Mouse (Mus musculus): ENCODE results near the gene Map3k3.

The Map3k3 gene

DNA sequence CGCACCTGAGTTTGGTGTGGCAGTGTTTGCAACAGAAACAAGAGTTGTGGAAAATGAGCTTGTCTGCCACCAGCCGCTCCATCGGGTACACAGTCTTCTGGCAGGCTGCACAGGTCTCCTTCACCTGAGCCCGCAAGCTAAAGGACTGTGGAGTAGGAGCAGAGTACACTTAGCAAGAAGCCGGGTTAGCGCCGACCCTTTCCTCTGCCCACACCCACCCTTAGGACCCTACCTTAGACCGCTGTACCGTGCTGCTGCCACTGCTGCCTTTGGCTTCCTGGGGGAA lies 74.5 kb downstream of the Map3k3 start:
- DNase-seq (ENCODE audit: low spot score): no peak

GRCm38 (mm10) chr11:106159216-106159920 lies 75.0 kb downstream of the Map3k3 start:
- no peak for DNase-seq (ENCODE audit: low spot score)

DNA sequence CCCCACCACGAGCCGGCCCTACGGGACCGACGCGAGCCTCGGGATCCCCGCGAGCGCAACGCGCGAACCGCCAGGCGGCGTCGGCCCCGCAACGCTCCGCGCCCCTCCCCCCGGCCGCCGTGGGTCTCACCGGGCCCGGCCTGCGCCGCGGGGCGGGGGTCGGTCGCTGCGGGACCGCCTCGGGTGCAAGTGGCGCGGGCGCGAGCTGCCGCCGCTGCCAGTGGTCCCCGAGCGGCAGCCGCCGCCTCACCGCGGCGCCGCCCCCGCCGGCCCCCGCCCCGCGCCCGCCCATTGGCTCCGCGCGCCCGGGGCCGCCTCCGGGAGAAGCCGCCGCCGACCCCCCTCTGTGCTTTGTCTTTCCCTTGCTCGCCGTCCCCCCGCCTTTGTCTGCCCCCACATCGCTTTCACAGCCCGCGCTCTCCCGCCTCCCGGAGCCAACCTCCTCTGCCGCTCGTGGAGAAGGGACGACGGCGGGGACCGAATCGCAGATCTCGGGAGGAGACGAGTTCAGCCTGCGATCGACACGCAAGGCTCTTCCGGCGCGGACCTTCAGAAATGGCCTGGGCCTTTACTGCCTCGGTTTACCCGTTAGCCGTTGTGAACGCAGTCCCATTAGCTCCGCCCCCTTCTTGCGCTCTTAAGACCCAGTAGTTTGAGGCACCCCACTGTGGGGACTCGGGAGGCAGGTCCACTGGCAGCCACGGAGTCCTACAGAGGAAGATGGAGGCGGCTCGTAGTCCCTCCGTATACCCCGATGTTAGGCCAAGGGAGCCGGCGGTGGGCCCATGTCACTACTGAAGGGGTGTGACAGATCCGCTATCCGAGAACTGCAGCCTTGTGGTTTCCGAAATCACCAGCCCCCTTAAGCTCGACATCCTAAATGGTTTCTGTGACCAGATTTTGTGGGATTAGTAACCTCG lies 75.8 kb downstream of the Map3k3 start:
- peak; percentile 56 for DNase-seq (ENCODE audit: low spot score)

DNA sequence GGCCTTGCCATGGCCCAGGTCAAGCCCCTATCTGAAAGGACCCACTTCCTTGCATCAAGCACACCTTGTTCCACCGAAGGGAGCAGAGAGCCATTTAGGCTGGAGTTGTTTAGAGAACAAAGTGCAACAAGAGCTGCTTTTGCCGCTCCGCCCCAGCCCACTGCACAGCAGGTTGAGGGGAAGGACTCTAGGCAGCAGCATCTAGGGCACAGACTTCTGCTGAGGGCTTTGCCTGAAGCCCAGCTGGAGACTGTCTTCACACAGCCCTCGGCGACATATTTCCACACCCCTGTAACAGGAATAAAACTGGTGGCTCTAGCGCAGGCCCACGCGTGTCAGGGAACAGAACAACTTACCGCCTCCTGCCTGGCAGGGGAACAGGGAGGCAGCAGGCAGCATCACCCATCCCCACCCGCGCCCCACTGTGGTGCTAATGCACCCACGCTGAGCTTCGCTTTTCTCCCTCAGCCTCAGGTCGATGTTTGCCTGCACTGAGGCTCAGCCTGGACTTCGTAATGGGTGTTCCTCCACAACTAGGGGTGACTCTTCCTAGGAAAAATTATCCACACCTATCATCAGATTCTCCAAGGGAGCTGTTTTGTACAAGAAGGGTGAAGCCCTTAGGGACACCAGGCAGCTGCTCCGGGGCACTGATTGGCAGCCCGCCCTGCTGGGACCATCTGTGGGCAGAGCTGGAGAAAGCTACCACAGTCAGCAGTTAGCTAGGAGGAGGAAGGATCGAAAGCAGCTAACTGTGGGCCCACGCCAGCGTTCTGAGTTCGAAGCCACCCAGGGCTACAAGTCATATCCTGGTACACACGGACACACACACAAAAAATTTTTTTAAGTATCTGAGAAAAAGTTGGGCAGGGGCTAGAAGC lies 76.7 kb downstream of the Map3k3 start, which contains the start of the genes Gm10840 and Limd2:
Gm10840 (plus strand) TSS at position 10 of the 881 bp plus-strand sequence.
Limd2 (minus strand) TSS at position 20 of the 881 bp plus-strand sequence.
- DNase-seq (ENCODE audit: low spot score): peak; percentile 65

DNA sequence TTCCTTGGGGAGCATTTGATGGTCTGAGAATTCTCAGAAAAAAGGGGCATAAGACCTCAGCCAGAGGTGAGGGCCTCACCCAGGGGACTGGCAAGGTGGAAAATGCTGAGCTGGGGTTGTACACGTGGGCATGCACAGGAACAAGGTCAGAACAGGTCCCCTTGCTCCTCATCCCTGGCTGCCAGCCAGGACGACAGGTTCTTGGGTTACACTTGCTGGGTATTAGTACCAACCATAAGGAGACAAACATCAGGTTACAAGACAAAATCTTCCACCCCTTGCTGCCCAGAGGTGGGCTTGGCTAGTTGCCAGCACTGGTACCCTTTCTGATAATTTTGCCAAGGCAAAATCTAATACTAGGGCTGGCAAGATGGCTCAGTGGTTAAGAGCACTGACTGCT lies 77.8 kb downstream of the Map3k3 start:
- no peak for DNase-seq (ENCODE audit: low spot score)

DNA sequence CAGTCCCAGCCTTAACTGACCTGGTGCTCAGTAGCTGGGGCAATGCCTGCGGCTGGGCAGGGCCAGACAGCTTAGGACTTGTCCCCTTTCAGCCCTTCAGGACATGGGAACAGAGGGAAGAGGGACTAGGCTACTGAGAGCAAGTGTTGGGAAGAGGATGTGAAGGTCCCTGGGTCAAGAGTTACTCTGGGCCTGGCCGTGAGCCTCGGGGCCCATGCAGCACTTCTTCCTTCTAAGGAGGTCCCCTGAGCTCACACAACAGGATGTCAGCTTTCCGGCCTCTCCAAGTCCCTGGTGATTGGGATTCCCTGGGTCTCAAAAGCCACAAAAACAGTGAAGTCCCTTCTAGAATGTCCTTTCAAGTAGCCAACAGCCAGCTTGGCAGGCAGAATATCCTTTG lies 79.1 kb downstream of the Map3k3 start:
- no peak for DNase-seq (ENCODE audit: low spot score)

DNA sequence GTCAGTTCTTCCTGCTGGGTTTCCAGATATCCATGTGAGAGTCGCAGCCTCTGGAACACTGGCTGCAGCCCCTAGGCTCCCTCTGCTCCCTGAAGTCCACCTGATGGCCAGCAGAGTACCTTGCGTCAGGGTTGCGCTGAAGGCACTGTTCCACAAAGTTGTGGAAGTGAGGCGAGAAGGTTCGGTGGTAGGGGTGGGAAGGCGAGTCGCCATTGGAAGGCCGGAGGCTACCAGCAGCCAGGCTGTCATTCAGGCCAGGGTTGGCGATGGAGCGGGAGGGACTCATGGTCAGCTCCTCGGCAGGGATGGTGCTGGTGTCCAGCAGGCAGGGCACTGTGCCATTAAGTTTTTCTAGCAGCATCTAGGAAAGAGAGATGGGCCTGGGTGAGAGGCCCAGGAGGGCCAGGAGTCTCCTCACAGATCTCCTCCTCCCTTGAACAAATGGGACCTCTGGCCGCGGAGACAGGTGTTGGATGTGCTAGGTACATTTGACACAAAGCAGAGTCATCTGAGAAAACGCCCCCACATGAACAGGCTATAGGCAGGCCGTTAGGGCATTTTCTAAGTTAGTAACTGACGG lies 80.3 kb downstream of the Map3k3 start:
- no peak for DNase-seq (ENCODE audit: low spot score)

DNA sequence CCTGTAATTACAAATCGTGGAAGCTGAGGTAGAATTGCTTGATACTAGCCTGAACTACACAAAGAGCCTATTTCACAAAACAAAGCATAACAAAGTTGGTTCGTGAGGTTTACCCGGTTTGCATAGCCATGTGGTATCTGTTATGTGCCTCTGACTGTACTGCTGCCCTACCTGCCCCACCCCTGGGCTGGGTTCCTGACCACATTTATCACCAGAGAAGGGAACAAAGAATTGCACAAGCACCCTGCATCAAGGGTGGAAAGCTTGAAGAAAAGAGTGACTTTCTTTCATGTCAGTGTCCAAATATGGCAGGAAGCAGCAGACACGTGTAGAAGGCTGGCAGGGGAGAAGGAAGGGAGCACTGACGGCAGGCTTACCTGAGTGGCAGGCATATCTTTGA lies 83.0 kb downstream of the Map3k3 start:
- DNase-seq (ENCODE audit: low spot score): no peak

- DNase-seq (ENCODE audit: low spot score): no peak
Measured at GRCm38 (mm10) chr11:106170807-106171206, 86.4 kb downstream of the Map3k3 start.

DNA sequence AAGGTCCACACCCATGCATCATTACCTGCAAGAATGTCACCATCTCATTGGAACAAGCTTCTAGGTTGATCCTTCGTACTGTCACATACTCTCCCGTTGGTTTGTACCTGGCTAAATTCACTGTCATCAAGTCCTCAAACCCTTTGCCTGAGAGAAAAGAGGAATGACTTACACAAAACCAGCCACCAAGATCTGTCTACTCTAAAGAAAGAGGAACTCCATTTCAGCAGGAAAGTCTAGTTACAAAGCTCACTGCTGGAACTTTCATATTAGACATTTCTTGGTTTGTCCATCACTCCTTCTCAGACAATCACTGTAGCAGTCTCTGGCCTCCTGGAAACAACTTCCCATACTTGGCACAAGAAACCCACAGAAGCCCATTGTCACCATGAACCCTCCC lies 88.8 kb downstream of the Map3k3 start:
- DNase-seq (ENCODE audit: low spot score): no peak

- no peak for DNase-seq (ENCODE audit: low spot score)
Measured at GRCm38 (mm10) chr11:106174372-106174771, 90.0 kb downstream of the Map3k3 start.

DNA sequence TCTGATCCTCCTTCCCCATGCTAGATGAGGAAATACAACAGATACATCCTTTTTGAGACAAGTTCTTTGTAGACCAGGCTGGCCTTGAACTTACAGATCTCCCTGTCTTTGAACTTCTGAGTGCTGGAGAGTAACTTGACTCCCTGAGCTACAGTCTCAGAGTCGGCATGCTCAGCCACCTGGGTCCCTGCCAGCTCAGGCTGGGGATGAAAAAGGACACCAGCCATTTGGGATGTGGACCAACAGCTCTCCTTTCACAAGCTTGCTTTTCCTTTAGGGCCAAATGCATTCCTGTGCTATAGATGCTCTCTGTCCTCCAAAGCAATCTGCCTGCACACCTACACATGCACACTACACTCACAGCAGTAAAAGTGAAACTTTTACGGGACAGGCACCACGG lies 90.7 kb downstream of the Map3k3 start:
- DNase-seq (ENCODE audit: low spot score): no peak

DNA sequence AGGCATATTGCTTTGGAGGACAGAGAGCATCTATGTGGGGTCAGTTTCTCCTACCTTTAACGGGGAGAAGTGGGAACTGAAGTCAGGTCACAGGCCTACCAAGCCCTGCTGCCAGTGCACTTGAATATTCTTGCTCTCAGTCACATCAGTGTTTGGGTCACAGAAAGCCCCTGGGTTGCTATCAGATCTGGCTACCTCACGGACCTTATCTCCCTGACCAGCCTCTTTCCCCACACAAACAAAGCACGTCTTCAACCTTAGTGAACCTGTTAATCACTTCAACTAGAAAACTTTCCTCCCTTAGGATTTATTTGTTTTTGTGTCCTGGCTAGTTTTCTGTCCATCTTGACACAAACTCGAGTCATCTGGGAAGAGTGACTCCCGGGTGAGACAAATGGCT lies 92.0 kb downstream of the Map3k3 start:
- DNase-seq (ENCODE audit: low spot score): no peak

DNA sequence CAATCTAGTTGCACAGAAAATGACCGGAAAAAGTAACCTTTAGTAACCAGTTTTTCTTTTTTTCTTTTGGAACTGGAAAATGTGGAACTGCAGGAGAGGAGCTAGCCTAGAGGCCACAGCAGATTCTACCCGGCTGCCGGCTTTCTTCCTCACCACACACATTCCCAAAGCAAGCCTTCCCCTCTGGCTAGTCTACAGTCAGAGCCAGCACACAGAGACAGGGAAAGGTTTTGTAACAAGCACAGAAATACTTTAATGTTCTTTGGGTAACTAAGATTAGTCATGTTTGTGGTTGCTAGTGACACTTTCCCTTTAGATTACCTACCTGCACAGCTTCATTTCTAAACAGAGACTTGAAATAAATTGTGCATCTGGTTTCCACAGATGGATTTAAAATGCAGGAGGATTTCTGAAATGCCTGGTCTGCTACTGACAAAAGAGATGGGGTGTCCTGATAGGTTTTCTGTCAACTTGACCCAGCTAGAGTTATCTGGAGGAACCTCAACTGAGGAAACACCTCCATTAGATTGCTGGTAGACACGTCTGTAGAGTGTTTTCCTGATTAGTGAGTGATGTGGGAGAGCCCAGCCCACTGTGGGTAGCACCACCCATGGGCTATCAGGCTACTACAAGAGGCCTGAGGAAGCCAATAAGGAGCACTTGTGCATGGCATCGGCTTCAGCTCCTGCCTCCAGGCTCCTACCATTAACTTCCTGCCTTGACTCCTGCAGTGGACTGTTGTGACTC lies 93.8 kb downstream of the Map3k3 start:
- no peak for DNase-seq (ENCODE audit: low spot score)

DNA sequence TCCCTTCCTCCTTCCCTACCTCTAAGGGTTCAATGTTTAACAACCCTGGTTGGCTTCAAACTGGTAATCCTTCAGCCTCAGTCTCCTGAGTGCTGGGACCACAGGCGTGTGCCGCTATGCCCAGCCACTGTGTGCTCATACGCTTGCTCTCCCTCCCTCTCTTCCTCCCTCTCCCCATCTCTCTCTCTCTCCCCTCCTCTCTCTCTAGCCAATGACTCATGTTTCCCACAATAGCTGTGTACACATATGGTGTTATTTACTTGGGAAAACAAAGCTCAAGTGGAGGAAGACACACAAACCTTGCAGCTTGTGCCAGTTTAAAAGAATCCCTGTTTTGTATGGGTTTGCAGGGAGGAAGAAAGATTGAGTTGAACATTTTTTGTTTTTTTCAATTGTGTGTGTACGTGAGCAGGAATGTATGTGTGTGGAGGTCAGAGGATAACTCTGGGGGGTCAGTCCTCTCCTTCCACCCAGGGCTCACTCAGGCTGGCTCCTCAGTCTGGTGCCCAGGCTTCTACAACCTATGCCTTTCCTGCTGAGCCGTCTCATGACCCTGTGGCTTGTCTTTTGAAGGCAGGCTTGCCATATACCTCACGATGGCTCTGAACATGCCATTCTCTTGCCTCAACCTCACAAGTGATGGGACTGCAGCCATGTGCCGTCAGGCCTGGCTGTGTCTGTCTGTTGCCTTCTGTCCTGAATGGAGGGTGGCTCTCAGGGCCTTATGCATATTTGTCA lies 95.5 kb downstream of the Map3k3 start:
- DNase-seq (ENCODE audit: low spot score): no peak

GRCm38 (mm10) chr11:106180449-106180801 lies 96.0 kb downstream of the Map3k3 start:
- DNase-seq (ENCODE audit: low spot score): no peak

GRCm38 (mm10) chr11:106187326-106187725 lies 102.9 kb downstream of the Map3k3 start:
- DNase-seq (ENCODE audit: low spot score): no peak

- DNase-seq (ENCODE audit: low spot score): no peak
Measured at GRCm38 (mm10) chr11:106191716-106192115, 107.3 kb downstream of the Map3k3 start.

- DNase-seq (ENCODE audit: low spot score): no peak
Measured at GRCm38 (mm10) chr11:106192241-106192640, 107.8 kb downstream of the Map3k3 start.

DNA sequence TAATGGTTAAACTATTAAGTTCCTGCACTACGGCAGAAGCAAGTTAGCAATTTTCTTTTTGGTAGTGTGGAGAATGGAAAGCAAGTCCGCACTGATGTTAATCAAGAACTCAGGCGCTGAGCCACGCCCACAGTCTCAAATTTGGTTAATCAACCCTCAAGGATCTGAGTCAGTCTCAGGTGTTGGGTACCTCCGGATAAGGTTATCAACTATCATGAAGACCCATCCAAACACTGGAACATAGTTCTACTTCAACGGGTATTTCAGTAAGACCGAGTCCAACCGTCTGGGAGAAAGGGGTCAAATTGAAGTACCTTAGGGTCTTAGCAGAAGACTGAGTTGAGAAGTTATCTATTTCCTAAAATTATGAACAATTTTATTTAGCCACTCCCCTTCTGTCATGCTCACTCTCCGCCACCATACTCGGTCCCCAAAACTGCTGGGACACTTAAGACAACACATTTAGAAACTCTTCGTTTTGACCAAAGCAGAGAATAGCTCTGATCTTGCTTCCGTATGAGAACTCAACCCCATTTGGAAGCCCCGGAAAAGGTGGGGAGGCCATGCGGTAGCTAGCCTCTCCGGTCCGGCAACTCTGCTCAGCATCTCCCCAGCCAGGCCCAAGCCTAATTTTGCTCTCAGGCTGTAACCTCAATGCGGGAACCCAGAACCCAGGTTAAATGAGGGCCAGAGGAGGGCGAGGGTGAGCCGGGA lies 108.4 kb downstream of the Map3k3 start:
- DNase-seq (ENCODE audit: low spot score): no peak

All from MN1 (cell line).